Mouse (Mus musculus) megakaryocyte, embryonic 14.5 days (primary cell): ENCODE data around the gene Srebf2.

Source experiments
- FLI1 ChIP-seq: IDR thresholded peaks from 2 replicates; pipeline ENCODE4 v1.6.1; 2012; ENCODE audit warnings: low read length, inconsistent platforms, mixed read lengths
- GATA1 ChIP-seq: IDR thresholded peaks from 3 replicates; pipeline ENCODE4 v1.6.1; 2012; ENCODE audit warnings: mixed read lengths, low read length, inconsistent platforms, borderline replicate concordance

GRCm38 (mm10) chr15:82220003-82220675 is 73.2 kb downstream of the Srebf2 start:
- TF ChIP-seq GATA1 (no peak), FLI1 (no peak)
